Mouse (Mus musculus) bone marrow macrophage, adult 2 months (primary cell): ENCODE data around the gene Frem1.

Experiments used
- CTCF ChIP-seq: IDR thresholded peaks from 2 replicates; pipeline ENCODE4 v1.5.1; 2012; ENCODE audit warnings: low read depth, mild to moderate bottlenecking, low read length, moderate library complexity
- POLR2A ChIP-seq: IDR thresholded peaks from 2 replicates; pipeline ENCODE4 v1.6.1; 2012; ENCODE audit warnings: mild to moderate bottlenecking, low read depth, low read length, borderline replicate concordance

- TF ChIP-seq POLR2A (no peak), CTCF (no peak)
Measured at GRCm38 (mm10) chr4:82875532-82875931, 176.6 kb downstream of the Frem1 start.
